Mouse (Mus musculus) thymus, adult 2 months (tissue): Measurements from ENCODE around the gene Kcng4.

Experiments
- CTCF ChIP-seq: fragments of 200-500 bp; IDR thresholded peaks from 2 replicates; pipeline ENCODE4 v1.5.1; 2012; ENCODE audit warnings: mild to moderate bottlenecking, control low read depth, low read length, moderate library complexity, borderline replicate concordance; ENCODE audit not compliant: control insufficient read depth, poor library complexity, insufficient read depth; ENCODE audit errors: extremely low read depth
- POLR2A ChIP-seq: fragments of 200-500 bp; IDR thresholded peaks from 2 replicates; pipeline ENCODE4 v1.6.1; 2012; ENCODE audit warnings: mild to moderate bottlenecking, low read length, control low read depth, moderate library complexity; ENCODE audit not compliant: control insufficient read depth, poor library complexity, insufficient read depth; ENCODE audit errors: extremely low read depth

- TF ChIP-seq POLR2A (no peak), CTCF (no peak)
Measured at GRCm38 (mm10) chr8:119624916-119625315, 10.6 kb downstream of the Kcng4 start.
